Mouse (Mus musculus): Measurements from ENCODE around the gene Hoxa11.

Hoxa11 gene

GRCm38 (mm10) chr6:52218643-52219215 is 26.9 kb downstream of the Hoxa11 start:
- DNase-seq, result peak; percentile 22 to 44

- DNase-seq, result peak; percentile 40 to 59
These were observed 27.5 kb downstream of the Hoxa11 start for GRCm38 (mm10) chr6:52217895-52218642.

- peak; percentile 95 to 98 for DNase-seq
These were observed 28.2 kb downstream of the Hoxa11 start for GRCm38 (mm10) chr6:52217459-52217768.

GRCm38 (mm10) chr6:52216691-52217458 is 28.7 kb downstream of the Hoxa11 start:
- peak; percentile 58 to 78 for DNase-seq

- DNase-seq, result peak; percentile 52 to 54
These were observed 29.7 kb downstream of the Hoxa11 start for GRCm38 (mm10) chr6:52215771-52216535.

- DNase-seq, result peak; percentile 22 to 55
These were observed 30.5 kb downstream of the Hoxa11 start for GRCm38 (mm10) chr6:52215070-52215469.

GRCm38 (mm10) chr6:52214271-52214670 is 31.3 kb downstream of the Hoxa11 start:
- peak; percentile 40 to 45 for DNase-seq

- DNase-seq, result peak; percentile 85 to 90
These were observed 32.3 kb downstream of the Hoxa11 start, which contains the start of the genes Hoxa3 and Gm28308 for GRCm38 (mm10) chr6:52213119-52213986. TSS of gene Hoxa3 (minus strand) at chr6:52213336. TSS of gene Gm28308 (minus strand) at chr6:52213339.

- DNase-seq, result peak; percentile 71 to 87
These were observed 33.0 kb downstream of the Hoxa11 start for GRCm38 (mm10) chr6:52212556-52213118.

GRCm38 (mm10) chr6:52211961-52212360 is 33.6 kb downstream of the Hoxa11 start:
- DNase-seq, result peak; percentile 41 to 70

GRCm38 (mm10) chr6:52211170-52211935 is 34.3 kb downstream of the Hoxa11 start:
- DNase-seq, result peak; percentile 88 to 93

GRCm38 (mm10) chr6:52209685-52210046 is 35.9 kb downstream of the Hoxa11 start:
- peak in 1 of 2 experiments; percentile 49 for DNase-seq

- peak; percentile 17 to 39 for DNase-seq
These were observed 36.5 kb downstream of the Hoxa11 start for GRCm38 (mm10) chr6:52208868-52209684.

- DNase-seq, result peak; percentile 87 to 90
These were observed 37.3 kb downstream of the Hoxa11 start, which contains the start of gene Hoxa6 for GRCm38 (mm10) chr6:52208072-52208867. TSS of gene Hoxa6 (minus strand) at chr6:52208722.

GRCm38 (mm10) chr6:52207684-52207976 is 38.0 kb downstream of the Hoxa11 start:
- no peak for DNase-seq

- DNase-seq, result peak in 1 of 2 experiments; percentile 30
These were observed 38.5 kb downstream of the Hoxa11 start for GRCm38 (mm10) chr6:52206882-52207683.

GRCm38 (mm10) chr6:52205638-52206621 is 39.7 kb downstream of the Hoxa11 start:
- DNase-seq, result peak in 1 of 2 experiments; percentile 56
